Mouse (Mus musculus) forebrain, embryonic 10.5 days (tissue): ENCODE measurements around the gene Brdt. TPM values are rescaled to one million over a fixed set of nuclear protein-coding genes. Genes with fewer than 3 reads are reported as not detected.

Experiments
- polyA plus RNA-seq: library from polyadenylated mRNA; unstranded; fragments of >200 nt; fragmentation: Nextera tagmentation; extraction: Ambion mirVana; gene quantifications from 2 replicates; pipeline ENCODE4 v1.2.1, GENCODE M21; 2016

Gene Brdt
- polyA plus RNA-seq, 1 experiment from 2014 or later = 0.77 TPM

Other genes with a start within 250 kb of the Brdt start
- gene Tgfbr3, start 41.5 kb upstream of the Brdt start, polyA plus RNA-seq = 5.7 and 5.8 TPM in 2 replicates
- 0.68 and 0.75 TPM in 2 replicates for gene Ephx4, start 71.6 kb downstream of the Brdt start, polyA plus RNA-seq
- gene Lpcat2b, start 100.4 kb downstream of the Brdt start, polyA plus RNA-seq = not detected in 2 replicates
- gene Btbd8, start 106.8 kb downstream of the Brdt start, polyA plus RNA-seq = 4.0 and 4.2 TPM in 2 replicates
- gene Gm42669, start 176.5 kb downstream of the Brdt start, polyA plus RNA-seq = 0.31 and 0.41 TPM in 2 replicates
- gene 1700028K03Rik, start 203.6 kb downstream of the Brdt start, polyA plus RNA-seq = 0.07 and 0.16 TPM in 2 replicates